Mouse (Mus musculus) stomach, embryonic 16.5 days (tissue): ENCODE measurements around the gene Ndufs6. TPM values are rescaled to one million over a fixed set of nuclear protein-coding genes. Genes with fewer than 3 reads are reported as not detected.

Experiments
- ATAC-seq: fragments of 200-750 bp; cut with Nextera tagmentation; 2 replicates; pipeline ENCODE4 v1.8.0; 2017; ENCODE audit warnings: moderate number of reproducible peaks, moderate TSS enrichment; ENCODE audit not compliant: insufficient read depth, low FRiP score
- H3K27ac ChIP-seq: fragments of 300-500 bp; sonication (generic); 2 replicates; pipeline ENCODE4 v1.5.1; 2014; ENCODE audit warnings: low read length
- H3K27me3 ChIP-seq: fragments of 300-500 bp; sonication (generic); 2 replicates; pipeline ENCODE4 v1.6.1; 2014; ENCODE audit warnings: low read length, control low read depth, mixed read lengths; ENCODE audit not compliant: control insufficient read depth, insufficient read depth
- H3K36me3 ChIP-seq: fragments of 300-500 bp; sonication (generic); 2 replicates; pipeline ENCODE4 v1.6.1; 2014; ENCODE audit warnings: low read length; ENCODE audit not compliant: control insufficient read depth, insufficient read depth
- H3K4me1 ChIP-seq: fragments of 300-500 bp; sonication (generic); 2 replicates; pipeline ENCODE4 v1.6.1; 2014; ENCODE audit warnings: low read length, control low read depth, mixed read lengths; ENCODE audit not compliant: control insufficient read depth, insufficient read depth
- H3K4me2 ChIP-seq: fragments of 300-500 bp; sonication (generic); 2 replicates; pipeline ENCODE4 v1.6.1; 2014; ENCODE audit warnings: low read depth, low read length, mixed read lengths
- H3K4me3 ChIP-seq: fragments of 300-500 bp; sonication (generic); replicated peaks from 2 replicates; pipeline ENCODE4 v1.5.1; 2014; ENCODE audit warnings: mild to moderate bottlenecking, low read length
- H3K9ac ChIP-seq: fragments of 300-500 bp; sonication (generic); 2 replicates; pipeline ENCODE4 v1.6.1; 2014; ENCODE audit warnings: low read length
- H3K9me3 ChIP-seq: fragments of 300-500 bp; sonication (generic); replicated peaks from 2 replicates; pipeline ENCODE4 v1.6.1; 2016; ENCODE audit warnings: low read length, control low read depth; ENCODE audit not compliant: control insufficient read depth
- WGBS: fragments of 180-500 bp; shearing (Covaris S2); extraction: QIAGEN DNeasy Blood & Tissue Kit; methylation state at CpG from one replicate; pipeline ENCODE4 v1.1.7; 2014; 5-methylcytosine and 5-hydroxymethylcytosine counted together
- polyA plus RNA-seq: library from polyadenylated mRNA; unstranded; fragments of >200 nt; fragmentation: Nextera tagmentation; extraction: Ambion mirVana; gene quantifications from 2 replicates; pipeline ENCODE4 v1.2.1, GENCODE M21; 2015

Gene Ndufs6
- polyA plus RNA-seq, 1 experiment from 2014 or later: 368 TPM

GRCm38 (mm10) chr13:73290206-73290605 lies 38.1 kb downstream of the Ndufs6 start:
- H3K4me2 ChIP-seq: no peak overlapping the region
- no peaks in the 10 kb centered on the region for H3K9me3 ChIP-seq
- no peaks in the 10 kb centered on the region for H3K4me1 ChIP-seq
- WGBS: 63% methylated on average over 6 of the region's 6 CpGs
- no peaks in the 10 kb centered on the region for H3K27me3 ChIP-seq
- no peaks in the 10 kb centered on the region for H3K36me3 ChIP-seq
- no peak overlapping the region for H3K9ac ChIP-seq
- peak; percentile 77 for ATAC-seq
- 0 out of 2 replicates have a peak overlapping the region, but pooled peaks have one; percentile 24 for H3K27ac ChIP-seq
- no peak overlapping the region for H3K4me3 ChIP-seq

- ATAC-seq: no peak
- 93% methylated on average over 1 of the region's 1 CpGs for WGBS
- H3K36me3 ChIP-seq: no peaks in the 10 kb centered on the region
These were observed 44.8 kb downstream of the Ndufs6 start for GRCm38 (mm10) chr13:73283534-73283933.

GRCm38 (mm10) chr13:73282407-73282806 lies 45.9 kb downstream of the Ndufs6 start:
- Histone ChIP-seq H3K27ac (no peak overlapping the region), H3K9me3 (no peaks in the 10 kb centered on the region), H3K36me3 (no peaks in the 10 kb centered on the region), H3K4me2 (no peak overlapping the region), H3K27me3 (no peaks in the 10 kb centered on the region; the same call in 1 of the 2 replicates), H3K4me1 (no peaks in the 10 kb centered on the region), H3K9ac (no peak overlapping the region), H3K4me3 (no peak overlapping the region)
- WGBS: 74% methylated on average over 2 of the region's 2 CpGs
- ATAC-seq: no peak

More at GRCm38 (mm10) chr13:73283534-73283933, 44.8 kb downstream of the Ndufs6 start:
- H3K27ac ChIP-seq: no peak overlapping the region
- no peak overlapping the region for H3K4me3 ChIP-seq
- no peaks in the 10 kb centered on the region for H3K4me1 ChIP-seq
- H3K9ac ChIP-seq: no peak overlapping the region
- H3K27me3 ChIP-seq: no peaks in the 10 kb centered on the region; the same call in 1 of the 2 replicates
- H3K9me3 ChIP-seq: no peaks in the 10 kb centered on the region
- H3K4me2 ChIP-seq: no peak overlapping the region

GRCm38 (mm10) chr13:73279196-73279595 lies 49.1 kb downstream of the Ndufs6 start:
- no peak overlapping the region for H3K4me2 ChIP-seq
- H3K36me3 ChIP-seq: no peaks in the 10 kb centered on the region
- H3K4me1 ChIP-seq: no peaks in the 10 kb centered on the region
- no peaks in the 10 kb centered on the region for H3K9me3 ChIP-seq
- no peak overlapping the region for H3K9ac ChIP-seq
- no peak overlapping the region for H3K27ac ChIP-seq
- peak; percentile 71 for ATAC-seq
- WGBS: 78% methylated on average over 1 of the region's 1 CpGs
- H3K4me3 ChIP-seq: no peak overlapping the region
- peaks cover 3% of the 10 kb centered on the region; the same call in 1 of the 2 replicates for H3K27me3 ChIP-seq

- H3K4me1 ChIP-seq: no peaks in the 10 kb centered on the region
- H3K9me3 ChIP-seq: no peaks in the 10 kb centered on the region
- WGBS: 23% methylated on average over 1 of the region's 1 CpGs
- no peak overlapping the region for H3K27ac ChIP-seq
- H3K9ac ChIP-seq: no peak overlapping the region
- ATAC-seq: no peak
- no peak overlapping the region for H3K4me3 ChIP-seq
- H3K4me2 ChIP-seq: no peak overlapping the region
- H3K36me3 ChIP-seq: no peaks in the 10 kb centered on the region
- H3K27me3 ChIP-seq: peaks cover 15% of the 10 kb centered on the region
These were observed 50.5 kb downstream of the Ndufs6 start for GRCm38 (mm10) chr13:73277797-73278196.

- Histone ChIP-seq H3K4me2 (no peak overlapping the region), H3K9ac (no peak overlapping the region), H3K36me3 (no peaks in the 10 kb centered on the region), H3K9me3 (no peaks in the 10 kb centered on the region), H3K27me3 (peaks cover 20% of the 10 kb centered on the region), H3K27ac (no peak overlapping the region), H3K4me3 (no peak overlapping the region), H3K4me1 (no peaks in the 10 kb centered on the region)
- no peak for ATAC-seq
- WGBS: 73% methylated on average over 6 of the region's 6 CpGs
These were observed 51.0 kb downstream of the Ndufs6 start for GRCm38 (mm10) chr13:73277361-73277760.

GRCm38 (mm10) chr13:73273536-73273935 lies 54.8 kb downstream of the Ndufs6 start:
- Histone ChIP-seq H3K9me3 (no peaks in the 10 kb centered on the region), H3K4me3 (no peak overlapping the region), H3K9ac (no peak overlapping the region), H3K36me3 (no peaks in the 10 kb centered on the region), H3K4me2 (no peak overlapping the region), H3K27me3 (peaks cover 57% of the 10 kb centered on the region), H3K27ac (no peak overlapping the region), H3K4me1 (peaks cover 5% of the 10 kb centered on the region; the same call in 1 of the 2 replicates)
- 18% methylated on average over 1 of the region's 1 CpGs for WGBS
- no peak for ATAC-seq

GRCm38 (mm10) chr13:73272794-73273282 lies 55.5 kb downstream of the Ndufs6 start:
- no peak for ATAC-seq
- H3K4me2 ChIP-seq: no peak overlapping the region
- H3K27me3 ChIP-seq: peaks cover 64% of the 10 kb centered on the region
- no peaks in the 10 kb centered on the region for H3K36me3 ChIP-seq
- H3K4me3 ChIP-seq: no peak overlapping the region
- no peaks in the 10 kb centered on the region for H3K9me3 ChIP-seq
- no peak overlapping the region for H3K27ac ChIP-seq
- peaks cover 5% of the 10 kb centered on the region; the same call in 1 of the 2 replicates for H3K4me1 ChIP-seq
- no peak overlapping the region for H3K9ac ChIP-seq

- Histone ChIP-seq H3K9ac (no peak overlapping the region), H3K4me2 (peak overlapping the region; percentile 25), H3K27me3 (peaks cover 77% of the 10 kb centered on the region), H3K36me3 (no peaks in the 10 kb centered on the region), H3K4me3 (peak overlapping the region; percentile 28), H3K9me3 (no peaks in the 10 kb centered on the region), H3K4me1 (peaks cover 5% of the 10 kb centered on the region; the same call in 1 of the 2 replicates), H3K27ac (no peak overlapping the region)
- 1% methylated on average over 53 of the region's 53 CpGs for WGBS
- no peak for ATAC-seq
These were observed 56.8 kb downstream of the Ndufs6 start for GRCm38 (mm10) chr13:73271336-73272242.
